ENCODE assay signal across 9 mouse cellular contexts in genomic region chr15:99584407-99585202, GRCm38 (mm10). TPM values are rescaled to one million over a fixed set of nuclear protein-coding genes. Genes with fewer than 3 reads are reported as not detected.
A peak's percentile ranks its signal among the peaks of the same experiment; 100 is the strongest.
DNase-seq lines count a peak whose midpoint lies in the region; ATAC-seq and TF ChIP-seq lines count a peak whose summit lies in the region.
"Had no signal": no experiment of that assay in that cellular context is flagged by ENCODE, and none has a peak within 500 bp of the region (broad histone marks: within the 10 kb centered on the region; RNA-seq: fewer than 3 reads in every experiment).

No protein-coding gene starts in this region.

- H3K4me3 ChIP-seq in kidney, embryonic 14.5 days (ENCODE audit: low read length): peak overlapping the region; percentile 29
- peak overlapping the region; percentile 30 for H3K4me3 ChIP-seq in forebrain, embryonic 15.5 days
- H3K4me3 ChIP-seq in limb, embryonic 14.5 days (replicated peaks; ENCODE audit: low read length): peak overlapping the region; percentile 32
- peak overlapping the region; percentile 25 for H3K4me3 ChIP-seq in midbrain, embryonic 14.5 days (replicated peaks; ENCODE audit: low read depth, low read length)

- DNase-seq in kidney, adult 11 months: no peak
- DNase-seq in limb, embryonic 14.5 days (ENCODE audit: low spot score): peak; percentile 17
- no peak for DNase-seq in midbrain, embryonic 14.5 days
- DNase-seq in spleen, postnatal 14 days (ENCODE audit: low spot score in 2 of 2): no peak
- DNase-seq in layer of hippocampus, adult 8-10 months (ENCODE audit: low spot score in 2 of 2): no peak
- no peak for DNase-seq in left cerebral cortex, adult 18-20 months (ENCODE audit: low spot score in 2 of 2)

- H3K9ac ChIP-seq in kidney, embryonic 14.5 days (ENCODE audit: low read depth, low read length): no peak overlapping the region; the same call in 1 of the 2 replicates
- no peak overlapping the region; the same call in 1 of the 2 replicates for H3K9ac ChIP-seq in forebrain, embryonic 15.5 days (replicated peaks)
- H3K9ac ChIP-seq in limb, embryonic 14.5 days (ENCODE audit: low read depth, low read length, severe bottlenecking): no peak overlapping the region
- no peak overlapping the region for H3K9ac ChIP-seq in midbrain, embryonic 14.5 days (replicated peaks; ENCODE audit: low read length)

- no peak overlapping the region for H3K27ac ChIP-seq in kidney, embryonic 14.5 days (ENCODE audit: low read depth, low read length)
- no peak overlapping the region for H3K27ac ChIP-seq in forebrain, embryonic 15.5 days (replicated peaks)
- H3K27ac ChIP-seq in limb, embryonic 14.5 days (replicated peaks; ENCODE audit: low read depth, low read length): no peak overlapping the region
- no peak overlapping the region for H3K27ac ChIP-seq in midbrain, embryonic 14.5 days (replicated peaks; ENCODE audit: low read depth, low read length)

- H3K4me1 ChIP-seq in kidney, embryonic 14.5 days (ENCODE audit: control insufficient read depth, insufficient read depth, low read length): peaks cover 17% of the 10 kb centered on the region
- H3K4me1 ChIP-seq in forebrain, embryonic 15.5 days: peaks cover 23% of the 10 kb centered on the region
- H3K4me1 ChIP-seq in limb, embryonic 14.5 days (ENCODE audit: control insufficient read depth, insufficient read depth, low read length): peaks cover 13% of the 10 kb centered on the region; the same call in 1 of the 2 replicates
- peaks cover 15% of the 10 kb centered on the region; the same call in 1 of the 2 replicates for H3K4me1 ChIP-seq in midbrain, embryonic 14.5 days (ENCODE audit: control insufficient read depth, insufficient read depth, low read length)

- no peaks in the 10 kb centered on the region for H3K9me3 ChIP-seq in kidney, embryonic 14.5 days (ENCODE audit: control insufficient read depth, low read length)
- no peaks in the 10 kb centered on the region for H3K9me3 ChIP-seq in forebrain, embryonic 15.5 days
- no peaks in the 10 kb centered on the region for H3K9me3 ChIP-seq in limb, embryonic 14.5 days (ENCODE audit: control insufficient read depth, low read length)
- H3K9me3 ChIP-seq in midbrain, embryonic 14.5 days (ENCODE audit: control insufficient read depth, low read length): no peaks in the 10 kb centered on the region

- H3K4me2 ChIP-seq in kidney, embryonic 14.5 days (replicated peaks; ENCODE audit: low read depth, low read length): peak overlapping the region; percentile 36
- peak overlapping the region; percentile 40 for H3K4me2 ChIP-seq in forebrain, embryonic 15.5 days (replicated peaks)
- peak overlapping the region; percentile 51 for H3K4me2 ChIP-seq in limb, embryonic 14.5 days (replicated peaks; ENCODE audit: low read depth, low read length, severe bottlenecking)
- peak overlapping the region; percentile 53 for H3K4me2 ChIP-seq in midbrain, embryonic 14.5 days (ENCODE audit: low read length)

- peak; percentile 75 for ATAC-seq in kidney, embryonic 14.5 days (ENCODE audit: low FRiP score, low TSS enrichment)
- ATAC-seq in forebrain, embryonic 15.5 days (replicated peaks): no peak
- no peak for ATAC-seq in limb, embryonic 14.5 days (ENCODE audit: low FRiP score, low read depth)
- no peak for ATAC-seq in midbrain, embryonic 14.5 days (ENCODE audit: low FRiP score, low TSS enrichment)

- H3K36me3 ChIP-seq in kidney, embryonic 14.5 days (ENCODE audit: control insufficient read depth, insufficient read depth, low read length): no peaks in the 10 kb centered on the region
- H3K36me3 ChIP-seq in forebrain, embryonic 15.5 days: no peaks in the 10 kb centered on the region
- H3K36me3 ChIP-seq in limb, embryonic 14.5 days (ENCODE audit: control insufficient read depth, insufficient read depth, low read length): no peaks in the 10 kb centered on the region
- no peaks in the 10 kb centered on the region for H3K36me3 ChIP-seq in midbrain, embryonic 14.5 days (ENCODE audit: control insufficient read depth, insufficient read depth, low read length)

- H3K27me3 ChIP-seq in kidney, embryonic 14.5 days (ENCODE audit: control insufficient read depth, insufficient read depth, low read length): peaks cover 82% of the 10 kb centered on the region
- peaks cover 68% of the 10 kb centered on the region for H3K27me3 ChIP-seq in forebrain, embryonic 15.5 days
- H3K27me3 ChIP-seq in limb, embryonic 14.5 days (ENCODE audit: control insufficient read depth, insufficient read depth, low read length): peaks cover 85% of the 10 kb centered on the region
- peaks cover 75% of the 10 kb centered on the region for H3K27me3 ChIP-seq in midbrain, embryonic 14.5 days (ENCODE audit: control insufficient read depth, insufficient read depth, low read length)

- no peak for TF ChIP-seq POLR2A in limb, embryonic 14.5 days (IDR thresholded peaks at IDR 0.05; ENCODE audit: borderline replicate concordance, extremely low read depth, insufficient read depth, insufficient read length)

- whole genome bisulfite sequencing in kidney, embryonic 14.5 days: 1% methylated on average over 24 of the region's 24 CpGs
- WGBS in forebrain, embryonic 15.5 days: 1% methylated on average over 24 of the region's 24 CpGs
- 1% methylated on average over 24 of the region's 24 CpGs for WGBS in limb, embryonic 14.5 days
- WGBS in midbrain, embryonic 14.5 days: 3% methylated on average over 24 of the region's 24 CpGs

RNA-seq across cellular contexts. Expression of gene Aqp2, which starts 5.8 kb away (rescaled TPM):
- 3.7 and 5.4 TPM in 2 replicates for polyA plus RNA-seq in kidney, embryonic 14.5 days (2014; fragmentation: Nextera tagmentation; extraction: Ambion mirVana)
- not detected in 2 replicates for polyA plus RNA-seq in forebrain, embryonic 15.5 days (2015; fragmentation: Nextera tagmentation; extraction: Ambion mirVana)
- polyA plus RNA-seq in limb, embryonic 14.5 days (2012; rRNA removed): not detected in 2 replicates
- polyA plus RNA-seq in limb, embryonic 14.5 days (2014; fragmentation: Nextera tagmentation; extraction: Ambion mirVana): not detected in 2 replicates
- polyA plus RNA-seq in midbrain, embryonic 14.5 days (2014; fragmentation: Nextera tagmentation; extraction: Ambion mirVana): not detected in 2 replicates
- total RNA-seq in layer of hippocampus, adult 8-10 months (2022): under 1 TPM in 1 of 4 experiments, not detected in 3; 0.32 TPM
- not detected for total RNA-seq in left cerebral cortex, adult 18-20 months (2021)

RNA-seq across cellular contexts. Expression of gene Aqp5, which starts 6.0 kb away (rescaled TPM):
- polyA plus RNA-seq in kidney, embryonic 14.5 days (2014; fragmentation: Nextera tagmentation; extraction: Ambion mirVana): 0.16 and 0.27 TPM in 2 replicates
- polyA plus RNA-seq in forebrain, embryonic 15.5 days (2015; fragmentation: Nextera tagmentation; extraction: Ambion mirVana): 0.38 TPM in 1 of 2 replicates, not detected in the other
- polyA plus RNA-seq in limb, embryonic 14.5 days (2012; rRNA removed): 0.26 TPM in 2 replicates
- polyA plus RNA-seq in limb, embryonic 14.5 days (2014; fragmentation: Nextera tagmentation; extraction: Ambion mirVana): 0.28 and 0.47 TPM in 2 replicates
- polyA plus RNA-seq in midbrain, embryonic 14.5 days (2014; fragmentation: Nextera tagmentation; extraction: Ambion mirVana): 0.70 and 3.0 TPM in 2 replicates
- total RNA-seq in layer of hippocampus, adult 8-10 months (2022): not detected
- under 1 TPM in 1 of 2 experiments, not detected in 1; 0.30 TPM for total RNA-seq in left cerebral cortex, adult 18-20 months (2021)

RNA-seq across cellular contexts. Expression of gene Aqp6, which starts 16.6 kb away (rescaled TPM):
- not detected in 2 replicates for polyA plus RNA-seq in kidney, embryonic 14.5 days (2014; fragmentation: Nextera tagmentation; extraction: Ambion mirVana)
- not detected in 2 replicates for polyA plus RNA-seq in forebrain, embryonic 15.5 days (2015; fragmentation: Nextera tagmentation; extraction: Ambion mirVana)
- polyA plus RNA-seq in limb, embryonic 14.5 days (2012; rRNA removed): 0.03 TPM in 1 of 2 replicates, not detected in the other
- not detected in 2 replicates for polyA plus RNA-seq in limb, embryonic 14.5 days (2014; fragmentation: Nextera tagmentation; extraction: Ambion mirVana)
- 0.93 and 1.1 TPM in 2 replicates for polyA plus RNA-seq in midbrain, embryonic 14.5 days (2014; fragmentation: Nextera tagmentation; extraction: Ambion mirVana)
- under 1 TPM in 1 of 4 experiments, not detected in 3; 0.36 TPM for total RNA-seq in layer of hippocampus, adult 8-10 months (2022)
- under 1 TPM; 0.35 to 0.61 TPM for total RNA-seq in left cerebral cortex, adult 18-20 months (2021)
- total RNA-seq: adrenal gland, postnatal 36 days had no signal

RNA-seq across cellular contexts. Expression of gene Faim2, which starts 56.6 kb away (rescaled TPM):
- polyA plus RNA-seq in kidney, embryonic 14.5 days (2014; fragmentation: Nextera tagmentation; extraction: Ambion mirVana): not detected in 2 replicates
- polyA plus RNA-seq in forebrain, embryonic 15.5 days (2015; fragmentation: Nextera tagmentation; extraction: Ambion mirVana): 17.0 and 18.9 TPM in 2 replicates
- polyA plus RNA-seq in limb, embryonic 14.5 days (2012; rRNA removed): 0.21 and 0.27 TPM in 2 replicates
- 0.10 and 0.21 TPM in 2 replicates for polyA plus RNA-seq in limb, embryonic 14.5 days (2014; fragmentation: Nextera tagmentation; extraction: Ambion mirVana)
- polyA plus RNA-seq in midbrain, embryonic 14.5 days (2014; fragmentation: Nextera tagmentation; extraction: Ambion mirVana): 17.9 and 19.0 TPM in 2 replicates
- total RNA-seq in layer of hippocampus, adult 8-10 months (2022): 100 to 1,000 TPM; 370 to 420 (median 399) TPM
- total RNA-seq in left cerebral cortex, adult 18-20 months (2021): 100 to 1,000 TPM; 451 to 453 TPM
